In the genomic region with DNA sequence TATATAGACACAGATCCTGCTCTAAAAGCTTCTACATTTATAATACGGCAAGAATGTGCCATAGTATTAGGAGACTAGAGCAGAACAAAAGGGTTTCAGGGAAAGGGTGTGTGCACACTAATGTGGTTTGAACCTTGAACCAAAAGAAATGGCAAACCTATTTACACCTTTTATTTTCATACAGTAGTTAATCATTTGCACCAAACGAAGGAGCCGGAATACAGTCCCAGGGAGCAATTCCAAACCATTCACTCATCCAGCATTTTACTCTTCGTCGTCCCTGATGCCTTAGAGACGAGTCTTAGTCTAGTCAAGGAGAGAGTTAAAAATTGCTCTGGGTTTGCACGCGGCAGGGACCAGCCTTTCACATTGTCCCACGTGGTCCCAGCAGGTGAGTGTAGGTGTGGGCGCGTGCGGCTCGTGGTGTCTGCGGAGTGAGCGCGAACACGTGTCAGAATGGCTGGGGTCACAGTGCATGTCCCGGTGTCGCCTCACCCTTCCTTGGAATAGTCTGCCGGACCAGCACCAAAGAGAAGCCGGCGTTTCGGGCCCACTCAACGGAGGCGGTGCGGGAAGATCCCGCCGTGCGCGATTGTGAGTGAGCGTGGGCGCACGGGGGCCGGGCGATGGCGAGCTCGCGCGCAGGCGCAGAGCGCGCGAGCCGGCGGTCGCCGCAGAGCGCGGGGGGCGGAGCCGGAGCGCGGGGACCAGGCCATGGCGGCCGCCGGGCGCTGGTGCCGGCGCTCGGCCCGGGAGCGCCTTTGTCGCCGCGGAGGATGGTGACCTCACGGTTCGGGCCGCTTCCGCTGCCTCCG, we compare ENCODE assay signal across 8 mouse cellular contexts. TPM values are rescaled to one million over a fixed set of nuclear protein-coding genes. Genes with fewer than 3 reads are reported as not detected.
DNase-seq lines count a peak whose midpoint lies in the region; ATAC-seq and TF ChIP-seq lines count a peak whose summit lies in the region.

Gene Rnf145, plus strand, starts transcription at position 684 of the 815 bp plus-strand sequence.

- no peaks in the 10 kb centered on the region for H3K9me3 ChIP-seq in embryonic facial prominence, embryonic 11.5 days (replicated peaks; ENCODE audit: control insufficient read depth, low read length)
- no peaks in the 10 kb centered on the region for H3K9me3 ChIP-seq in limb, embryonic 10.5 days (replicated peaks)
- no peaks in the 10 kb centered on the region for H3K9me3 ChIP-seq in midbrain, embryonic 12.5 days

- H3K27me3 ChIP-seq in testis, adult 2 months (ENCODE audit: control insufficient read depth, insufficient read depth, low read length) = no peaks in the 10 kb centered on the region
- no peaks in the 10 kb centered on the region for H3K27me3 ChIP-seq in embryonic facial prominence, embryonic 11.5 days (ENCODE audit: control insufficient read depth, insufficient read depth, low read length)
- no peaks in the 10 kb centered on the region for H3K27me3 ChIP-seq in limb, embryonic 10.5 days (ENCODE audit: low read depth, poor library complexity, severe bottlenecking)
- no peaks in the 10 kb centered on the region for H3K27me3 ChIP-seq in midbrain, embryonic 12.5 days

- H3K36me3 ChIP-seq in testis, adult 2 months (ENCODE audit: control insufficient read depth, insufficient read depth, low read length) = no peaks in the 10 kb centered on the region
- no peaks in the 10 kb centered on the region for H3K36me3 ChIP-seq in embryonic facial prominence, embryonic 11.5 days (replicated peaks; ENCODE audit: control insufficient read depth, insufficient read depth, low read depth, low read length)
- H3K36me3 ChIP-seq in limb, embryonic 10.5 days = no peaks in the 10 kb centered on the region
- no peaks in the 10 kb centered on the region for H3K36me3 ChIP-seq in midbrain, embryonic 12.5 days

- TF ChIP-seq CTCF in testis, adult 2 months (IDR thresholded peaks at IDR 0.05; ENCODE audit: control insufficient read depth, insufficient read depth, insufficient replicate concordance, low read depth, low read length) = no peak

- TF ChIP-seq POLR2A in testis, adult 2 months (IDR thresholded peaks at IDR 0.05; ENCODE audit: control insufficient read depth, low read depth, low read length) = peak; percentile 49

- H3K27ac ChIP-seq in testis, adult 2 months (ENCODE audit: control insufficient read depth, insufficient read depth, low read depth, low read length) = peak within 1 kb of the TSS; percentile 86
- H3K27ac ChIP-seq in embryonic facial prominence, embryonic 11.5 days (replicated peaks; ENCODE audit: low read depth, low read length) = peak within 1 kb of the TSS; percentile 87
- peak within 1 kb of the TSS; percentile 100 for H3K27ac ChIP-seq in limb, embryonic 10.5 days
- H3K27ac ChIP-seq in midbrain, embryonic 12.5 days (replicated peaks) = peak within 1 kb of the TSS; percentile 98

- peak within 1 kb of the TSS; percentile 89 for H3K4me3 ChIP-seq in testis, adult 2 months (ENCODE audit: control insufficient read depth, low read depth, low read length)
- H3K4me3 ChIP-seq in embryonic facial prominence, embryonic 11.5 days (ENCODE audit: low read depth, low read length) = peak within 1 kb of the TSS; percentile 94
- H3K4me3 ChIP-seq in limb, embryonic 10.5 days = peak within 1 kb of the TSS; percentile 99
- peak within 1 kb of the TSS; percentile 96 for H3K4me3 ChIP-seq in midbrain, embryonic 12.5 days

- peak within 1 kb of the TSS; percentile 74 for H3K4me2 ChIP-seq in embryonic facial prominence, embryonic 11.5 days (ENCODE audit: low read depth, low read length)
- H3K4me2 ChIP-seq in midbrain, embryonic 12.5 days (replicated peaks) = peak within 1 kb of the TSS; percentile 77

- no peak for DNase-seq in testis, postnatal 14 days (ENCODE audit: low spot score)
- peak; percentile 76 for DNase-seq in embryonic facial prominence, embryonic 11.5 days (ENCODE audit: low spot score)
- peak; percentile 98 for DNase-seq in heart, adult 11 months
- DNase-seq in kidney, adult 18-20 months = peak; percentile 86
- peak; percentile 78 for DNase-seq in limb, embryonic 10.5 days (ENCODE audit: low spot score)
- DNase-seq in spleen, adult 18-20 months = peak; percentile 71 to 77

- H3K4me1 ChIP-seq in testis, adult 2 months (ENCODE audit: control insufficient read depth, insufficient read depth, low read length) = peaks cover 5% of the 10 kb centered on the region
- H3K4me1 ChIP-seq in embryonic facial prominence, embryonic 11.5 days (ENCODE audit: control insufficient read depth, insufficient read depth, low read length) = no peaks in the 10 kb centered on the region
- peaks cover 24% of the 10 kb centered on the region for H3K4me1 ChIP-seq in limb, embryonic 10.5 days
- H3K4me1 ChIP-seq in midbrain, embryonic 12.5 days = peaks cover 15% of the 10 kb centered on the region

- under 1% methylated on average over 62 of the region's 70 CpGs for WGBS in embryonic facial prominence, embryonic 11.5 days
- 2% methylated on average over 70 of the region's 70 CpGs for WGBS in limb, embryonic 10.5 days
- 1% methylated on average over 69 of the region's 70 CpGs for WGBS in midbrain, embryonic 12.5 days

- peak; percentile 84 for ATAC-seq in embryonic facial prominence, embryonic 11.5 days (replicated peaks; ENCODE audit: insufficient number of reproducible peaks, low FRiP score, low TSS enrichment, low read depth)
- peak; percentile 79 for ATAC-seq in midbrain, embryonic 12.5 days (ENCODE audit: low FRiP score, low read depth)

- peak within 1 kb of the TSS; percentile 96 for H3K9ac ChIP-seq in embryonic facial prominence, embryonic 11.5 days (replicated peaks; ENCODE audit: low read length)
- H3K9ac ChIP-seq in midbrain, embryonic 12.5 days (replicated peaks) = peak within 1 kb of the TSS; percentile 98

RNA-seq across cellular contexts. Expression of gene Rnf145, which starts in this region (rescaled TPM):
- polyA plus RNA-seq in testis, adult 2 months (2012; rRNA removed) = 12.6 and 14.9 TPM in 2 replicates
- 102 and 104 TPM in 2 replicates for polyA plus RNA-seq in embryonic facial prominence, embryonic 11.5 days (2014; fragmentation: Nextera tagmentation; extraction: Ambion mirVana)
- 76.7 and 89.2 TPM in 2 replicates for polyA plus RNA-seq in limb, embryonic 10.5 days (2016; fragmentation: Nextera tagmentation; extraction: Ambion mirVana)
- polyA plus RNA-seq in midbrain, embryonic 12.5 days (2016; fragmentation: Nextera tagmentation; extraction: Ambion mirVana) = 158 and 159 TPM in 2 replicates
